Mouse (Mus musculus): ENCODE results near the gene Rras.
"Not testable (repeated sequence)": the region's sequence is repeated elsewhere in the genome, so short reads cannot be mapped to it uniquely, and the experiment has no call there.

Rras gene

DNA sequence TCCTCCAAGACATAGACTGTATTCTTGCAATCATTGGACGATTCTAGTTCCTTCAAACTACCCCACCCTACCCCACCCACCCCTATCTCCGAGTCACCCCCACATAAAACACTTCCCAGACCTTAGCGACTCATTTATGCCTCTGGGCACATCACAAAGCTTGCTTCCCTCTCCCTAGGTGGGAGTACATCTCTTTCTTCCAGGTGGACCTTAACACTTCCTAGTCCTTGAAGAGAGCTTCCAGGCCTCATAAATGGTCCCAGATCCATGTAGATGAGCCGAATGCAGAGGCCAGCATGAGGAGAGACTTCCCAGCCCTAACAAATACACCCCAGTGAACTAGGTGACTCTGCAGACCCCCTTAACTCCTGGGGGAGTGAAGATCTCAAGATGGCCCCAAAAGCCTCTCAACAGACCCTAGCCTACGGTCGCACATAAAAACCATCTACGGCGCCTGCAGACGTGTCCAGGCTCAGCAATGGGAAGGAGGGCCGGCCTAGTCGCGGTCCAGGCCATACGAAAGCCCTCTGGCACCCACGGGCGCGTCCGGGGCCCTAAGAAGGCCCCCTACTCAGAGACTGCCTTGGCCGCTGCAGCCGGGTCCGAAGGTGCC, 2.3 kb upstream of the Rras start:
- H3K4me1 ChIP-seq (replicated peaks; ENCODE audit: low read depth, low read length) = peaks cover 67% of the 10 kb centered on the region
- H3K4me3 ChIP-seq (replicated peaks; ENCODE audit: low read length) = peak overlapping the region; percentile 99
- peaks cover 39% of the 10 kb centered on the region for H3K36me3 ChIP-seq (ENCODE audit: insufficient read depth, low read length)
- TF ChIP-seq NANOG (IDR thresholded peaks at IDR 0.05; ENCODE audit: borderline replicate concordance, low read length) = no peak
- no peak for TF ChIP-seq POU5F1 (IDR thresholded peaks at IDR 0.05; ENCODE audit: borderline replicate concordance, low read length)
- TF ChIP-seq CTCF (conservative IDR thresholded peaks at IDR 0.05; ENCODE audit: low read length) = no peak
- H3K9me3 ChIP-seq (ENCODE audit: low read length) = no peaks in the 10 kb centered on the region
- no peaks in the 10 kb centered on the region; the same call in 1 of the 2 replicates for H3K27me3 ChIP-seq (ENCODE audit: insufficient read depth, low read length)

DNA sequence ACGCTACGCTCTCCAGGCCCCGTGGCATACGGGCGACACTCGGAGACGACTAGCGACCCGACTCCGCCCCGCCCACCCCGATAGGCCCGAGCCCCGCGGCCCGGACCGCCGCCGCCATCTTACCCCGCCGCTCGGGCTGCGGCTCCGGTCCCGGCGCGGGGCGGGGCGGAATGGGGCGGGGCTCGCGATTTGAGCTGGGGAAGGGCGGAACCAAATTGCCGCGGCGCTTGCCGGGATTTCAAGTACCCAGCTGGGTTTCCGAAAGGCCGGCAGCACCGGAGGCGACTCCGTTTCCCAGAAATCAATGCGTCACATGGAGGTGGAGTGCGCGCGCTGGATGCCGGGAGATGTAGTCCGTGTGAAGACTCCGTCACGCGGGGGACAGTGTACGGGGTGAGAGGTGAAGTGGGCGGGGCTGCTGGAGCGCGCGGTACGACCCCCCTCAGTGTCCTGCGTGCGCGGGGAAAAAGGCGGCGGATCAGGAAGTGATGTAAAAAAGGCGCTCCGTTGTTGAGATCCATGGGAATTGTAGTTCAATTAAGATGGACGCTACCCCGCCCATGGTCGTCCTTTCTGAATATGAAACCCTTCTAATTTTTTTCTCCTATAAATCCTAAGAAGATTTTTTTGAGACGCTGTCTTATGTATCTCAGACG, 1.7 kb upstream of the Rras start, which contains the start of gene Scaf1:
TSS of gene Scaf1 (minus strand) at position 407 of the 656 bp plus-strand sequence.
- no peaks in the 10 kb centered on the region; the same call in 1 of the 2 replicates for H3K27me3 ChIP-seq (ENCODE audit: insufficient read depth, low read length)
- peak within 1 kb of the TSS; percentile 99 for H3K4me3 ChIP-seq (replicated peaks; ENCODE audit: low read length)
- no peaks in the 10 kb centered on the region for H3K9me3 ChIP-seq (ENCODE audit: low read length)
- H3K4me1 ChIP-seq (replicated peaks; ENCODE audit: low read depth, low read length) = peaks cover 67% of the 10 kb centered on the region
- peaks cover 38% of the 10 kb centered on the region for H3K36me3 ChIP-seq (ENCODE audit: insufficient read depth, low read length)
- TF ChIP-seq NANOG (IDR thresholded peaks at IDR 0.05; ENCODE audit: borderline replicate concordance, low read length) (no peak), POU5F1 (IDR thresholded peaks at IDR 0.05; ENCODE audit: borderline replicate concordance, low read length) (no peak), CTCF (conservative IDR thresholded peaks at IDR 0.05; ENCODE audit: low read length) (no peak)

- TF ChIP-seq NANOG (IDR thresholded peaks at IDR 0.05; ENCODE audit: borderline replicate concordance, low read length) (no peak), CTCF (conservative IDR thresholded peaks at IDR 0.05; ENCODE audit: low read length) (no peak), POU5F1 (IDR thresholded peaks at IDR 0.05; ENCODE audit: borderline replicate concordance, low read length) (no peak)
- H3K9me3 ChIP-seq (ENCODE audit: low read length) = no peaks in the 10 kb centered on the region
- peaks cover 35% of the 10 kb centered on the region for H3K36me3 ChIP-seq (ENCODE audit: insufficient read depth, low read length)
- H3K4me1 ChIP-seq (replicated peaks; ENCODE audit: low read depth, low read length) = peaks cover 63% of the 10 kb centered on the region
- peak overlapping the region; percentile 99 for H3K4me3 ChIP-seq (replicated peaks; ENCODE audit: low read length)
- H3K27me3 ChIP-seq (ENCODE audit: insufficient read depth, low read length) = no peaks in the 10 kb centered on the region; the same call in 1 of the 2 replicates
Observed at GRCm38 (mm10) chr7:45016761-45017160, 1.0 kb upstream of the Rras start.

DNA sequence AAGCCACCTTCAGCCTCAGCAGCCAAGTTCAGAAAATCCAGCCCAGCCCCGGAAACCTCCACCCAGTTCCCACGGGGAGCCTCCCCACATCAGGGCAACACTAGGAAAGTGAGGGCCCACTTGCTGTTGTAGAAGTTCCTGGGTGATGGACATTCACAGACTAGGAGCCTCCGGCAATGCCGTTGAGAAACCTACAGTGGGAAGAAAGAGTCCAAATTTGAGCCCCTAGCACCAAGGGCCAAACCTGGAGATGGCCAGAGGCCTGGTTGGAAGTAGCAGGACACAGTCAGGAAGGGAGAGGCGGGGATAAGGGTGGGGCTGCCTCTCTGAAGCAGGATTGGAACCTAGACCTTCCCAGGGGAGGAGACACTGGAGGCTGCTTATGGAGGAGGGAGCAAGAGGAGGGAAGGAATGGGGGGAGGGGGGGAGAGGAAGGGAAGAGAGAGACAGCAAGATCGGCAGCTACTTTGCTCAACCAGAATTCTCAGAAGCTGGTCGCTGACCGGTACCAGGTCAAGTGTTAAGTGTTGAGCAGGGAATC, 1.3 kb downstream of the Rras start:
- no peaks in the 10 kb centered on the region for H3K9me3 ChIP-seq (ENCODE audit: low read length)
- H3K4me3 ChIP-seq (replicated peaks; ENCODE audit: low read length) = peak overlapping the region; percentile 99
- TF ChIP-seq CTCF (conservative IDR thresholded peaks at IDR 0.05; ENCODE audit: low read length) (no peak), NANOG (IDR thresholded peaks at IDR 0.05; ENCODE audit: borderline replicate concordance, low read length) (no peak), POU5F1 (IDR thresholded peaks at IDR 0.05; ENCODE audit: borderline replicate concordance, low read length) (no peak)
- H3K36me3 ChIP-seq (ENCODE audit: insufficient read depth, low read length) = peaks cover 12% of the 10 kb centered on the region
- no peaks in the 10 kb centered on the region; the same call in 1 of the 2 replicates for H3K27me3 ChIP-seq (ENCODE audit: insufficient read depth, low read length)
- peaks cover 45% of the 10 kb centered on the region for H3K4me1 ChIP-seq (replicated peaks; ENCODE audit: low read depth, low read length)

- peaks cover 9% of the 10 kb centered on the region for H3K36me3 ChIP-seq (ENCODE audit: insufficient read depth, low read length)
- H3K27me3 ChIP-seq (ENCODE audit: insufficient read depth, low read length) = no peaks in the 10 kb centered on the region; the same call in 1 of the 2 replicates
- H3K9me3 ChIP-seq (ENCODE audit: low read length) = no peaks in the 10 kb centered on the region
- TF ChIP-seq POU5F1 (IDR thresholded peaks at IDR 0.05; ENCODE audit: borderline replicate concordance, low read length) (no peak), CTCF (conservative IDR thresholded peaks at IDR 0.05; ENCODE audit: low read length) (no peak), NANOG (IDR thresholded peaks at IDR 0.05; ENCODE audit: borderline replicate concordance, low read length) (no peak)
- peaks cover 46% of the 10 kb centered on the region for H3K4me1 ChIP-seq (replicated peaks; ENCODE audit: low read depth, low read length)
- H3K4me3 ChIP-seq (replicated peaks; ENCODE audit: low read length) = no peak overlapping the region
Observed at GRCm38 (mm10) chr7:45020225-45020624, 2.5 kb downstream of the Rras start.

- H3K9me3 ChIP-seq (ENCODE audit: low read length); H3K4me3 ChIP-seq (replicated peaks; ENCODE audit: low read length); H3K27me3 ChIP-seq (ENCODE audit: insufficient read depth, low read length): not testable (repeated sequence)
- peaks cover 34% of the 10 kb centered on the region for H3K36me3 ChIP-seq (ENCODE audit: insufficient read depth, low read length)
- H3K4me1 ChIP-seq (replicated peaks; ENCODE audit: low read depth, low read length) = peaks cover 61% of the 10 kb centered on the region
Observed at GRCm38 (mm10) chr7:45023711-45024110, 6.0 kb downstream of the Rras start.

- Histone ChIP-seq H3K9me3 (ENCODE audit: low read length) (no peaks in the 10 kb centered on the region), H3K36me3 (ENCODE audit: insufficient read depth, low read length) (peaks cover 41% of the 10 kb centered on the region), H3K4me1 (replicated peaks; ENCODE audit: low read depth, low read length) (peaks cover 57% of the 10 kb centered on the region), H3K27me3 (ENCODE audit: insufficient read depth, low read length) (no peaks in the 10 kb centered on the region; the same call in 1 of the 2 replicates), H3K4me3 (replicated peaks; ENCODE audit: low read length) (no peak overlapping the region)
- TF ChIP-seq POU5F1 (IDR thresholded peaks at IDR 0.05; ENCODE audit: borderline replicate concordance, low read length) = no peak
- TF ChIP-seq CTCF (conservative IDR thresholded peaks at IDR 0.05; ENCODE audit: low read length) = 0 out of 2 replicates have a peak, but pooled peaks have one; percentile 6
Observed at GRCm38 (mm10) chr7:45024281-45025248, 6.8 kb downstream of the Rras start.
